Mouse (Mus musculus): Measurements from ENCODE around the gene Phyhd1.
A peak's percentile ranks its signal among the peaks of the same experiment; 100 is the strongest.

Phyhd1 gene

GRCm38 (mm10) chr2:30265767-30266253, at the start of gene Phyhd1:
Gene Phyhd1 (plus strand): TSS chr2:30266203.
- peak; percentile 40 to 57 for DNase-seq (ENCODE audit: low spot score in 2 of 2)

GRCm38 (mm10) chr2:30216293-30216692, 49.7 kb upstream of the Phyhd1 start:
- no peak for DNase-seq (ENCODE audit: low spot score in 2 of 2)

- no peak for DNase-seq (ENCODE audit: low spot score in 2 of 2)
These were observed 30.4 kb upstream of the Phyhd1 start for GRCm38 (mm10) chr2:30235593-30235992.

- no peak for DNase-seq (ENCODE audit: low spot score in 2 of 2)
These were observed 29.4 kb upstream of the Phyhd1 start for GRCm38 (mm10) chr2:30236426-30237198.

- peak; percentile 99 for DNase-seq (ENCODE audit: low spot score in 2 of 2)
These were observed 28.7 kb upstream of the Phyhd1 start, which contains the start of gene Lrrc8a for GRCm38 (mm10) chr2:30237199-30237880. Gene Lrrc8a (plus strand): TSS chr2:30237715.

- DNase-seq (ENCODE audit: low spot score in 2 of 2), result peak; percentile 57 to 60
These were observed 28.1 kb upstream of the Phyhd1 start for GRCm38 (mm10) chr2:30237881-30238280.

- no peak for DNase-seq (ENCODE audit: low spot score in 2 of 2)
These were observed 27.0 kb upstream of the Phyhd1 start for GRCm38 (mm10) chr2:30238906-30239465.

- DNase-seq (ENCODE audit: low spot score in 2 of 2), result no peak
These were observed 26.2 kb upstream of the Phyhd1 start for GRCm38 (mm10) chr2:30239777-30240176.

- DNase-seq (ENCODE audit: low spot score in 2 of 2), result no peak
These were observed 25.7 kb upstream of the Phyhd1 start, which contains the start of gene Gm28035 for GRCm38 (mm10) chr2:30240267-30240666. Gene Gm28035 (plus strand): TSS chr2:30240567.

GRCm38 (mm10) chr2:30242509-30242908, 23.5 kb upstream of the Phyhd1 start:
- DNase-seq (ENCODE audit: low spot score in 2 of 2), result no peak

GRCm38 (mm10) chr2:30243391-30243790, 22.6 kb upstream of the Phyhd1 start:
- no peak for DNase-seq (ENCODE audit: low spot score in 2 of 2)

GRCm38 (mm10) chr2:30244595-30245178, 21.3 kb upstream of the Phyhd1 start:
- no peak for DNase-seq (ENCODE audit: low spot score in 2 of 2)

GRCm38 (mm10) chr2:30247036-30247435, 19.0 kb upstream of the Phyhd1 start:
- no peak for DNase-seq (ENCODE audit: low spot score in 2 of 2)

GRCm38 (mm10) chr2:30247681-30248080, 18.3 kb upstream of the Phyhd1 start:
- DNase-seq (ENCODE audit: low spot score in 2 of 2), result no peak

- no peak for DNase-seq (ENCODE audit: low spot score in 2 of 2)
These were observed 16.8 kb upstream of the Phyhd1 start for GRCm38 (mm10) chr2:30249182-30249581.

GRCm38 (mm10) chr2:30250166-30251128, 15.6 kb upstream of the Phyhd1 start:
- DNase-seq (ENCODE audit: low spot score in 2 of 2), result no peak

GRCm38 (mm10) chr2:30251417-30252104, 14.4 kb upstream of the Phyhd1 start:
- no peak for DNase-seq (ENCODE audit: low spot score in 2 of 2)

- peak in 1 of 2 experiments; percentile 41 for DNase-seq (ENCODE audit: low spot score in 2 of 2)
These were observed 13.5 kb upstream of the Phyhd1 start for GRCm38 (mm10) chr2:30252521-30252920.

GRCm38 (mm10) chr2:30253809-30254208, 12.2 kb upstream of the Phyhd1 start:
- no peak for DNase-seq (ENCODE audit: low spot score in 2 of 2)

All from right cerebral cortex, adult 2 months (tissue).